Mouse (Mus musculus) megakaryocyte, adult 5-6 weeks (primary cell): Measurements from ENCODE around the gene Trank1. TPM values are rescaled to one million over a fixed set of nuclear protein-coding genes. Genes with fewer than 3 reads are reported as not detected.

Experiments used
- ATAC-seq: 2 replicates; pipeline ENCODE4 v1.8.0; 2016; ENCODE audit warnings: mild to moderate bottlenecking, inconsistent platforms; ENCODE audit not compliant: poor library complexity, severe bottlenecking
- total RNA-seq, 2 experiments: library from RNA; stranded (forward) in 1 of 2; stranded (reverse) in 1 of 2; fragments of 153-499, 151-499 nt in 1 of 2; fragments of 221-1000, 200-1000 nt in 1 of 2; gene quantifications; 2 replicates each; pipeline versions ENCODE4 v1.2.3 to v1.2.4; 2015 to 2017

Gene Trank1
- total RNA-seq (2015) (0.07 TPM in 1 of 2 replicates, not detected in the other), total RNA-seq (2017) (0.15 TPM in 1 of 2 replicates, not detected in the other)

GRCm38 (mm10) chr9:111311031-111311842 is at the start of gene Trank1:
TSS of gene Trank1 (plus strand) at chr9:111311739.
- no peak for ATAC-seq

- no peak for ATAC-seq
Observed at GRCm38 (mm10) chr9:111267998-111268397, 43.5 kb upstream of the Trank1 start.

- ATAC-seq, result no peak
Observed at GRCm38 (mm10) chr9:111270606-111271005, 40.9 kb upstream of the Trank1 start.

- ATAC-seq, result peak; percentile 31
Observed at GRCm38 (mm10) chr9:111271056-111271433, 40.5 kb upstream of the Trank1 start.

- ATAC-seq, result peak; percentile 89
Observed at GRCm38 (mm10) chr9:111271434-111272160, 39.9 kb upstream of the Trank1 start, which contains the start of the genes Mlh1 and Epm2aip1. TSS of gene Mlh1 (minus strand) at chr9:111271791. TSS of gene Epm2aip1 (plus strand) at chr9:111271929.

GRCm38 (mm10) chr9:111272356-111272755 is 39.2 kb upstream of the Trank1 start:
- no peak for ATAC-seq

- ATAC-seq, result no peak
Observed at GRCm38 (mm10) chr9:111272996-111273785, 38.3 kb upstream of the Trank1 start.

- ATAC-seq, result no peak
Observed at GRCm38 (mm10) chr9:111273958-111274357, 37.6 kb upstream of the Trank1 start.

GRCm38 (mm10) chr9:111275156-111275555 is 36.4 kb upstream of the Trank1 start:
- ATAC-seq, result no peak

GRCm38 (mm10) chr9:111285061-111285460 is 26.5 kb upstream of the Trank1 start:
- ATAC-seq, result no peak

- no peak for ATAC-seq
Observed at GRCm38 (mm10) chr9:111285676-111286075, 25.9 kb upstream of the Trank1 start.

GRCm38 (mm10) chr9:111286468-111286867 is 25.1 kb upstream of the Trank1 start:
- ATAC-seq, result no peak

GRCm38 (mm10) chr9:111287956-111288355 is 23.6 kb upstream of the Trank1 start:
- no peak for ATAC-seq

- ATAC-seq, result peak; percentile 36
Observed at GRCm38 (mm10) chr9:111289294-111289831, 22.2 kb upstream of the Trank1 start.

- peak; percentile 99 for ATAC-seq
Observed at GRCm38 (mm10) chr9:111289832-111290339, 21.7 kb upstream of the Trank1 start.

- ATAC-seq, result no peak
Observed at GRCm38 (mm10) chr9:111290539-111291100, 20.9 kb upstream of the Trank1 start.

- ATAC-seq, result no peak
Observed at GRCm38 (mm10) chr9:111293234-111293633, 18.3 kb upstream of the Trank1 start.

- no peak for ATAC-seq
Observed at GRCm38 (mm10) chr9:111294911-111295310, 16.6 kb upstream of the Trank1 start.

- no peak for ATAC-seq
Observed at GRCm38 (mm10) chr9:111295323-111295722, 16.2 kb upstream of the Trank1 start.

GRCm38 (mm10) chr9:111296433-111296832 is 15.1 kb upstream of the Trank1 start:
- no peak for ATAC-seq
